Mouse (Mus musculus) hindlimb bud, embryonic 11.5 days (tissue): ENCODE data around the gene Cep128.

ENCODE experiments used
- DNase-seq: peaks from one replicate; pipeline ENCODE4 v3.0.0-alpha.2; 2012; ENCODE audit warnings: low read depth, low spot score; ENCODE audit errors: extremely low spot score

Cep128 gene

DNA sequence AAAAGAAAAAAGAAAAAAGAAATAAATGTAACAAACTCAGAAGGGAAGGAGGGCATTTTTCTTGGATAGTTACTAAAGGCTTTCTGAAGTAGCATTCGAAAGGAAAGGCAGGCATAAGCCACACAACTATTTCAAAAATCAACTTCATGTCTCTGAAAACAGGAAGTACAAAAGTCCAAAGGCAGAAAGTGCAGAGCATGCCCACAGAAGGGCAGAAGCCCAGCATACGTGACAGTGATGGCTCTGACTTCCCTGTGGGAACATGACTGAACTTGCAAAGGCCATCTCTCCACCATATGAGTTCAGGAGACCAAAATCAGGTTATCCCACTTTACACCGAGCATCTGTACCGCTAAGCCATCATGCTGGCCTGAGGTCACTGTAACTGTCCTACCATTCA lies 71.6 kb downstream of the Cep128 start:
- no peak for DNase-seq

DNA sequence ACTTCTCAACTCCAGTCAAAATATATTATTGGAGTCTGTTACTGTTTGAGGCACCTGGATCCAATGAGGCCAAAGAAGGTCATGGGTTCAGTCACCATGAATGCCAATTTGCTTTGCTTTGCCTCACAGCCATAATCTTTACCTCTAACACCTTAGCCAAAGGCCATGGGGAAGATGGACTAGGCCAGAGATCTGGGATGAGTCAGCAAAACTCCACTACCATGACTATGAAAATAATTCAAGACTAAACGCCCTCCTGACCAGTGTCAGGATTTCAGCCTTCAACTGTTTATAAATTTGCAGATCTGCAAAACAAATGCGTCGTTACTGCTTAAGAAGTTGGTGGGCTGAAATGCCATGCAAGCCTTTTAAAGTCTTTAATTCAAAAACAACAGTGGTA lies 76.5 kb downstream of the Cep128 start:
- no peak for DNase-seq

DNA sequence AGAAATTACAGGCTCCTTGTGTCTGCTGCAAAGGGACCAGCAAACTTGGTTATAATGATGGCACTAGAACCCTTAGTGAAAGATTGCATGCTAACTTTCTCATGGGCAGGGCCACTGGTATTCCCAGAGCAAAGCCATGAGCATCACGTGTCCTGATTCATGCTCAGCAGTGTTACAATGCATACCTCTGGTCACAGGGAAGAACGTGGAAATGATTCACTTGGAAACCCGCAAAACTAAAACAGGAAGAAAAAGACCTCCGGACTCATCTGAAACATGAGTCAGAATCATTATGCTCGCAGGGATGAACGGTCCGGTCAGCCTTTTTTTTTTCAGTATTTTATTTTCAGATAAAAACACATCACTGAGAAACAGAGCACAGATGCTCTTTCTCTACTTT lies 78.4 kb downstream of the Cep128 start:
- DNase-seq: no peak

DNA sequence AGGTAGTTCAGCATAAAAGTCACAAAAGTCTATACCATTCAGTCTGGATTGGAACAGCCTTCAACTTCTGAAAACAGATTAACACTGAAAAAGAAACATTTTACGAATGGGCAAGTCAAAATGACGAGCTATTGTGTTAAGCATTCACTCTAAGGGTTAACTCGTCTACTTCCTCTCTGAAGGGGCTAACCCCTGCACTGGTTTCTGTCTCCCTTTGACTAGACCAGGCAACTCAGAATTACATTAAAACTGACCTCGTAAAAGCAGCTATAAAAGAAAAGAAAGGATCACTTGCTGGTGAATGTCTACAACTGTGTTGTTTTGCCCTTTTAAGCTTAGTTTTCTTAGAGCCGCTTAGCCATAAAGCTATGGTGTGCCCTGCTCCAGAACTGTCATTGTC lies 79.2 kb downstream of the Cep128 start:
- DNase-seq: peak; percentile 6

DNA sequence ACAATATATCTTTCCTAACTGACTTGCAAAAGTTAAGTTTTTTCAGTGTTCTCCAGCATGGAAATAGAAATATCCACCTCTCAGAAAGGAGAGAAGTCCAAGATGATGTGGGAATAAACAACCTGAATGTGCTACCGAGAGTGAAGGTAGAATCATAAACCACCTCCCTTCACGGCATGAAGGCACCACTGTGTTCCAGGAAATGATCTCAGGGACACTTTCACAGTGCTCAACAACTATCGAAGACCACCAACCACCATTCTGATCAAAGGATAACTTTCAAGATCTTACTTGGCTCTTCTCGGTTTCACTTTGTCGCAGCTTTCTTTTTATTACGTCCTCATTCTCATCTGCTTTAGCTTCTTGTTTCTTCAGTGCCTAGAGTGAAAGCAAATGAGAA lies 85.5 kb downstream of the Cep128 start:
- DNase-seq: no peak

DNA sequence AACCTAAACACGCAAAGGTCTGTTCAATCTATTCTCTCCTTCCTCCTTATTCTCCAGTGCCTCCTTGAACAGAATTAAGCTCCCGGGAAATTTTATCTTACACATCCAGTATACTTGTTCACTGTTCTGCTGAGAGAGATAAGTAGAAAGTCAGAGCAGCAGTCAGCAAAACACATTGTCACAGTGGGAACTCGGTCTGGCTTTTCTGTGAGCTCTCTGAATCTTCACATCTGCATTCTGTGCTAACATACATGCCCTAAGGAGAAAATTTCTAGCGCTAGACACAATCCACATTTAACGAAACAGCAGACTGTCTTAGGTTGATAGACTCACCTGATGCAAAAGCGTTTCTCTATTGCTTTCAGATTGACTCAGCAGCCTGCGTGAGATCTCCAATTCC lies 88.3 kb downstream of the Cep128 start:
- no peak for DNase-seq

DNA sequence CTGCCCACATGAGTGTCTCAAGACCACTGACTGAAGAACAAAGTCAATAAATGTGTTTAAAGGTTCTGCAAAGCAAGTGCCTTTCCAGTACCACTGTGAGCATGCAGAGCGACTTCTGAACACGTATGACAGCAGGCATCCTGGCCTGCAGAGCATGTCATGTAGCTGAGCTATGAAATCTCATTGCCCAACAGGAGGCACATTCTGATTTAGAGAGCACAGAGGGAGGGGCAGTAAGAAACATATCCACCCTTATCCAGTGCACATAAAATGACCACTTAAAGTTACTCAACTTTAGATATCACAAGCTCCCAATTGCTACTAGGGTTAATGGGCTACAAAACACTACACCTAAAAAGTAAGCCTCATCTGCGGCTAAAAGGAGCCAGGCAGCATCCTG lies 88.8 kb downstream of the Cep128 start:
- no peak for DNase-seq

DNA sequence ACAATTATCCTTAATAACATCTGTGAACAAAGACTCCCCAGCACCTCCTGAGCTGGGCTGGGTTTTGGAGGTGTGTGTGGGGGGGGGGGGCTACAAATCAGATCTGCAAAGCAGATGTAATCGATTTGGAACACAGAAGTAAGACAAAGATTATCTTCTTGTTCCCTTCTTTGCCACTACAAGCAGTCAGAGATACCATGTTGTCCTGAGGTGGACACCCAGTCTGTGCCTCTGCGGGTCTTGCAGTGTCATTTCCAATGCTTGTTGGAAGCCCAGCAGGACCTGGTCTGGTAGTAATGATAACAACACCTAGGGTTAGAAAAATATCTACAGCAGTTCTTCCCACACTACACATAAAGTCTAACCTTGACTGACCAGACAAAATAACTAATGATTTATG lies 110.3 kb downstream of the Cep128 start:
- no peak for DNase-seq

DNA sequence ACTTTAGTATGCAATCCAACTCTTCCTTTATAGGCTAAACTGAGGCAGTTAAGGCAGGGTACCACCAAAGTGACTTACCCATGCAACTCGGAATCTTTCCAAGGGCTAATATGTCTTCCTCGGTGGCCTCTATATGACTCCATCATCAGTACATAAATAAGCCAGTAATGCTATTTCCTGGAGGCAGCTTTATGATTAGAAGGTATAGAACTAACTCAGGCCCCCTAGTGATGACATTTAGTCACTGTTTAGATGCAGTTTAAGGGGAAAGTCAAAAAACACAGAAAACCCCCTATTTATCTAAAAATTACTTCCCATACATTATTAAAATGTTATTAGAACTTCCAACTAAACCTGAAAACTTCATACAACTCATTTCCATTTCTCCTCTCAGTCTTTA lies 114.6 kb downstream of the Cep128 start:
- DNase-seq: no peak

DNA sequence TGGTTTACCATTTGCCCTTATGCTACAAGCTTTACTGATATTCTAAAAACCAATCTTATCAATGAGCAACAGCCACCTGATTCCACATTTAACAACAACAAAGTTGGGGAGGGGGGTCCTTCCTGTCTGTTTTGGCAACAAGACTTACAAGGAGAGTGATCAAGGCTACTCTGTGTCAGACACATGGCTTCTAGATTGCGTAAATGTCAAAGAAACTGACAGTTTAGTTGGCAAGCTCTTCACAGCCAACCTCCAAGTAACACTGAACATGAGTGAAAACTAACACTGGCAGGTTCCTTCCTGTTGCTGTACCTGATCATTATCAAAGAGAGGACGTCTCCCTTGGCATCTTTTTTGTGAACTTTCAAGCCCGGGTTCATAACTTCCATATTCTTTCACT lies 115.2 kb downstream of the Cep128 start:
- DNase-seq: no peak

DNA sequence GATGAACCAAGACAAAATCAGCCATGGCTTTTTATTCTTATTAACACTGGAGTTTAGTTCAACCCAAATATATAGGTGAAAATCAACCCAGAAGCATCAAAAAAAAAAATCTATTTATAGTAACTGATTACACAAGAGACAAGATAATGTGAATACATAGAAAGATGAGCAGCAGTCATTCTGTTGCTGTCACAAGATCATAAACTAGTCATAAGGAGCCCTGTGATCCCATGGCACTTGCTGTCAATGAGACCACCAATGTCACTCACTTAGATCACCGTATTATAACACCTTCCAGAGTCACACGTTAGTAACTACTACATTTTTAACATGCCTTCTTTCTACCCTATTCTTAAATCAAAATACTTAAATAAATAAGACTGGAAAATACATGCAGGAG lies 118.2 kb downstream of the Cep128 start:
- no peak for DNase-seq

DNA sequence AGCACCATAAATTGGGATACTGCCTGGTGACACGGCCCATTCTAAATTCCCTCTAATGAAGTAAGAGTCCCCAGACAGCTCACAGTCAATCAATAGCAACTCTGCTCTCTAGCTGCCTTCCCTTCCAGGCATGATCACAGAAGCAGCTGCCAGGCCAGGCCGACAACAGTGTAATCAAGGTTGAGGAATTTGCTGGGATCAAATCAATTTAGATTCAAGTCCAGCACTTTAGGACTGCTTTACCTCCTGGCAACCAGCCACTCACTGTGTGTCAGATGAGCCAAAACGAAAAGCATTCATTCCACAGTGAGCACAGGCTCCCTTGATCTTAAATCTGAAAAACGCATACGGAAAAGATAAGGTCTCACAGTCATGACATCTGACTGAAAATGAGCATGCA lies 118.7 kb downstream of the Cep128 start:
- DNase-seq: no peak

DNA sequence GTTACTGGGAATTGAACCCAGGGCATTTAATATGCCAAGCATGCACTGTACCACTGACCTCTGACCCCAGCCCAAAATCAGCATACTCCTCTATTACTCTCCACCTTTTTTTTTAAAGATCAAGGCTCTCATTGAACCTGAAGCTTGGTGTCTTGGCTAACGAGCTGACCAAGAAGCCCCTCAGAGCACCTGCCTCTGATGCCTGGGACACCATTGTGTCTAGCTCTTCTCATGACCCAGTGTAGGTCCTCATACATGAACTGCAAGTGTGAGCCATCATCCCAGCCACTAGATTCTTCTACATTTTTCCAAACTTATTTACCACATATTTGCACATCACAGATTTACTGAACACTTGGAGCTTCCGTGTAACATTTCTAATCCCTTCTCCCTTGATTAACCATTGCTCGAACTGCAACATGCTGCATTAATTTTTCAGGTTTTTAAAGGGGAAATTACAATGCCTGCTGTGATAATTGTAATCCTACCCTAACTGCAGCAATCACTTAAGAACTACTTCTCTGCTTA lies 119.3 kb downstream of the Cep128 start:
- DNase-seq: no peak

DNA sequence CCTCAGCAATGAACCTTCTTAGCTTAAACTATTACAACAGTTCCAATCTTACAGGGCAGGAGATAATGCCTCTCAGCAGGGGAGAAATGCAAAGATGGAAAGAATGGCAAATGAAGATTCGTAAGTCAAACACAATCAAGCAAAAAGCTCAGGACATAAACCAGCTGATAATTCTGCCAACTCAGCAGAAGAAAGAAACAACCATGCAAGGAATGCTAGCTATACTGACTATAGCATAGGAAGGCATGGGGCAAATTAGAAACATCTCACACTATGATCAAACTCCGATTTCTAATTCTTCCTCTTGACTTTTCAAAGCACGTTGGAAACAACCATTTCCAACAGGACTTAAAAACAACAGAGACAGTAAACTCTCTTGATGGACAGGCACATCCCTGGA lies 120.5 kb downstream of the Cep128 start:
- DNase-seq: no peak

DNA sequence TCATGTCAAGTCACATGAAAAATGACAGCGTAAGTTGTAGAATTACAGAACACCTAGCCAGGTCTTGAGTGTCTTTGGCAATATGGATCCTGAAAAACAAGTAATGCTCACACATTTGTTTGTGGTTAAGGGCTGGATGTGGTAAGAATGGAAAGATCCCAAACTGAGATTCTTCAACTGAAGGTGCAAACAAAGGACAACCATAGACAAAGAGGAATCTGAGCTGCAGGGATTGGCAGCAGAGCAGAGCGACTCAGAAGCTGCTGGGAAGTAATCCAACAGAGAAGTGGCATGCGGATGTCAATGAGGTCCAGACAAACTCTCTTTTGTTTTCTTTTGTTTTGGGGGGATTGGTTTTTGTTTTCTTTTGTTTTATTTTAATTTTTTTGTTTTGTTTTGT lies 121.4 kb downstream of the Cep128 start:
- DNase-seq: no peak

DNA sequence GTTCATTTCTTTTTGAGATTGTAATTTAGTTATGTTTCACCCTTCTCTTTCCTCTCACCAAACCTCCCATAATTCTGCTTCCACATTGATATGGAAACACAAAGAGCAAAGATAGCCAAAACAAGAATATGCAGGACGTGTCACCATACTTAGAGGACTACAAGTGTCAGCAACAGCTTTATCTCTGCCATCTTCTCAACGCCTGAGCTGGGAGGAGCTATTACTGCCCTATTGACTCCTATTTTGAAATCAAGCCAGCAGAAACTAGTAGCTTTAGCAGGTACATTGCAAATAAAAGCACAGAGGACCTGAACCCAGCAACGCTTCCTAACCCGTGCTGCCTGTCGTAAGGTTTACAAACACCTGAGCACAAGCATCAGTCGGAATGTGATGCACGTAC lies 127.9 kb downstream of the Cep128 start:
- DNase-seq: no peak

DNA sequence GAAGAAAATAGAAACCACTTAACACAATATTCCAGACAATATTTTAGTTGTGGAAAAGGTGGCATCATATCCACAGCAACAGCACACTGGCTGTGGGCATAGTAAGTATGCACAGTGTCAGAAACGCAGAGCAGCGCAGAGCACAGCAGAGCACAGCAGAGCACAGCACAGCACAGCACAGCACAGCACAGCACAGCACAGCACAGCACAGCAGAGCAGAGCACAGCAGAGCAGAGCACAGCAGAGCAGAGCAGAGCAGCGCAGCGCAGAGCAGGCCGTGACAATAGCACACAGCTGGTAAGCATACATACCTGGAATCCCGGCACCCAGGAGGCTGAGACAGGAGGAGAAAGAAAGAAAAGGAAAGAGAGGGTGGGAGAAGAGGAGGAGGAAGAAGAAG lies 129.4 kb downstream of the Cep128 start:
- no peak for DNase-seq

DNA sequence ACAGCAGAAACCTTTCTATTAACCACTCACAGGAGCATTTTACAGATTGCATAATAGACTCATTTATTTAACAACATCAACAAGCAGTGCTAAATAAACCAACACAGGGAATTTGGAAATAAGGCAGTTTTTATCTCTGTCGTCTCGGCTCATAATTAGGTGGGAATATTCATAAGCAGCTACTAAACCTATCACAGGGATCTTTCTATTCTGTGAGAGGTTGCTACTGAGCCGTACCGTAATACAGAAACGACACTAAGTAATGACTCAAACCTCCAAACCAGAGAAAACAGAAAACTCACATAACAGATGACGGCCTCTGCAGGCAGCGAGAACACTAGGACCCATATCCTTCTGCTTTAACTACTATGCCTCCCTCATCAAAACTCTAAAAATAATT lies 163.6 kb downstream of the Cep128 start:
- DNase-seq: no peak

DNA sequence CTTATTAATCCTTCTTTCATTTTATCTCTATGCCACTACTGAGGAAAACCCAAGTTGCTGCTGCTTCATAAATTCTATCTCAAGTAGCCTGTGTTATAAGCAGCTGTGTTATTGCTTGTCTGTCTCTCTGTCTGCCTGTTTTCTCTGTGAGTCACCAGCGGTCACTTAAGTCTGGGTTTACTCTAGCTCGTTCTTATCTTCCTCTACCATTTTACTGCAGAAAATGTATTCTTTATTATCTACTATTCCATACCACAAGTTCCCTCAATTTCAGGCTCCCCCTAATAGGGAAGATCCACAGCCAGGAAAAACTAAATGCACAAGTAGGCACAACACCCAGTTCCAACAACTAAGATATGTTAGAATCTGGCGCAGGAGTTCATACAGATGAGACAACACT lies 178.7 kb downstream of the Cep128 start:
- no peak for DNase-seq

DNA sequence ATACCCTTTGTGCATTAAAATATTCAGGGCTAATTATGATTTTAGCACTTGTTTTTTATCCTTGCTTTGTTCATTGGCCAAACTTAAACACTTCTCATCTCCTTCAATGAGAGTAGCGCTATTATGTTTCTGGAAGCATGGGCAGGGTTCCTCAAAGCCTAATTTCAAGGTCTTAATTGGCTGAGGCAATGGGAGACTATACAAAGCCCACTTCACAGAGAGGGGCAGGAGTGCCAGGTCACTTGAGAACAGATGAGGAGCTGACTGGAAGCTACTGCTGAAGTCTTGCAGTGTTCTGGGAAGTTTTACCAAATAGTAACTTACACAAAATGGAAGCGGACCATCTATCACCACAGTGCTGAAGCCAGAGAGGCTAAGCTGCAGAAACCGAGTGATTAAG lies 179.9 kb downstream of the Cep128 start:
- DNase-seq: no peak

DNA sequence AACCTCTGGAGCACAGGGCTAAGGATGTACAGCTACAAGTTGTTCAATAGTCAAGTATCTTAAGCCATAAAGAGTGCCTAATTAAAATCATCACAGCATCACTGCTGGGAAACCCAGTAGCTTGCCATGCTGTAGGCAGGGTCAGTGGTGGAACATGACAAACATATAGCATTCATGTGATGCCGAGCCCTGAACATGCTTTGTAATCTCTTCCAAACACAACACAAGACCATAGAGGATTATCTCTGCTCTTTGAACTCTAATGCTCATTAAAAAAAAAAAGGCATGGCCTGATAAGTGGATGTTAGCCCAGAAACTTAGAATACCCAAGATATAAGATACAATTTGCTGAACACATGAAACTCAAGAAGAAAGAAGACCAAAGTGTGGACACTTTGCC lies 181.7 kb downstream of the Cep128 start:
- no peak for DNase-seq

DNA sequence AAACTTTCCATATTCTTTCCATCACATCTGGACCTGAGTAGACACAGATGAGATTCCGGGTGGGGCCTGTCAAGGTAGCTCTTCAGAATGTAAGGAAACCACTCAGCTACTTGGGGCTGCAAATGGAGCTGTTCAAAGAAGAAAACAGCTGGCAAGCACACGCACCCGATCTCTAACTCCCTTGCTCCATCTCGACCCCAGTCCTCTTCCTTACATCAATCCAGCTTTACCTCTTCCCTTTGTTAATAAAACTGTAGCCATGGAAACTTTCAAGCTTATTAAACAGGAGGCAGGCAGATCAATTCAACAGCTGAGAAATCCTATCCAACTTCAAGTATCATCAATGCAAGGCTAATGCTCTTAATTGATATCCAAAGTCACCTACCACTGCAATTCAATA lies 195.1 kb downstream of the Cep128 start:
- no peak for DNase-seq

DNA sequence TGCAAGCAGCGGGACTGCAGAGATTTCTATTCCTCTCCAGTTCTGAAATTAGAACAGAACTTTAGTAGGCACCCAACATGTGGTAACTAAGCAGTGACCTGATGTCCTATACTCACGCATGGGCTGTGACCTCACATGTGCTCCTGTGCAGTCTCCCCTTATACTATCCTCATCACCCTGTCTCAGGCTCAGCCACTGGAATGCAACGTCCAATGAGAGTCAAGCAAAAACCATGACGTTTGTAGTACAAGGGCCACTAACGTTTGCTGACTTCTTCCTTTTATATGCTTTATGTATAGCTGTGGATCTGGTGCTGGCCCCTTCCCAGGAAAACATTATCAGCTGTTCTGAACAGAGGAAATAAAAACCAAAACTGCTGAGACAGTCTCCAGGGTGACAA lies 198.6 kb downstream of the Cep128 start:
- no peak for DNase-seq

DNA sequence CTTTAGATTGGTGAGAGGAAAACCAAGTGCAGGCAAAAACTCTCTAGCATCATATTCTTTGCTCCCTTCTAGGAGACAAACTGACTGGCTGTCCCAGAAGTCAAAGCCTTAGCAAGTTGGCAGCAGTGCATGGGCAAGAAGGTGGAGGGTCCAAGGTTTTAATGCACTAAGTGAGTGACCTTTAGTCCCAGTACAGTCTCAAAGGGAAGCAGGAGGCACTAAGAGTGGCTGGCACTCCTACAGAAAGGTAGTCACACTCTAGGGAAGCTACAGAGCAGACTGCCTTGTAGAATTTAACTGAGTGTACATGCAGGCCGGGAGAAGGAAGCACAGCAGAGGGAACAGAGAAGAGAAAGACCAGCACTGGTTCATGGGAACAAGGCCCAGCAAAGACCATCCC lies 199.6 kb downstream of the Cep128 start:
- no peak for DNase-seq
